21 mouse cellular contexts compared by ENCODE assay signal in genomic region chr12:77155626-77156025, GRCm38 (mm10).
"Had no signal": no experiment of that assay in that cellular context is flagged by ENCODE, and none has a peak within 500 bp of the region (broad histone marks: within the 10 kb centered on the region; RNA-seq: fewer than 3 reads in every experiment).

No protein-coding gene starts in this region.

- H3K27me3 ChIP-seq: limb, embryonic 13.5 days; liver, embryonic 12.5 days; liver, embryonic 15.5 days; lung, embryonic 15.5 days; megakaryocyte, embryonic 14.5 days had no signal

- H3K4me2 ChIP-seq: limb, embryonic 13.5 days; liver, embryonic 12.5 days; liver, embryonic 15.5 days; lung, embryonic 15.5 days had no signal

- DNase-seq: kidney, adult 2 months; kidney, postnatal 25 days; layer of hippocampus, adult 9-11 months; liver; lung, adult 18-20 months; lung, postnatal 10 days; lung, postnatal 36 days; midbrain, embryonic 14.5 days; retina, postnatal 1 day; right cerebral cortex, postnatal 25 days; thymus, adult 18-20 months; thymus, postnatal 36 days had no signal

- H3K4me1 ChIP-seq: limb, embryonic 10.5 days; limb, embryonic 13.5 days; liver, embryonic 15.5 days; lung, embryonic 15.5 days; midbrain, embryonic 10.5 days had no signal

- H3K36me3 ChIP-seq: limb, embryonic 10.5 days; limb, embryonic 13.5 days; liver, embryonic 12.5 days; liver, embryonic 15.5 days; lung, embryonic 15.5 days; midbrain, embryonic 10.5 days had no signal

- H3K9me3 ChIP-seq: limb, embryonic 10.5 days; limb, embryonic 13.5 days; liver, embryonic 12.5 days; liver, embryonic 15.5 days; lung, embryonic 15.5 days; megakaryocyte, embryonic 14.5 days; midbrain, embryonic 10.5 days had no signal

- H3K9ac ChIP-seq: limb, embryonic 13.5 days; liver, embryonic 12.5 days; liver, embryonic 15.5 days; lung, embryonic 15.5 days had no signal

- ATAC-seq: liver, embryonic 12.5 days had no signal

- H3K27ac ChIP-seq: kidney, postnatal 0 days; layer of hippocampus, adult 2 months; limb, embryonic 10.5 days; limb, embryonic 13.5 days; liver, embryonic 12.5 days; liver, embryonic 15.5 days; lung, embryonic 15.5 days; midbrain, embryonic 10.5 days had no signal

- H3K4me3 ChIP-seq: layer of hippocampus, adult 2 months; limb, embryonic 10.5 days; limb, embryonic 13.5 days; liver, embryonic 12.5 days; liver, embryonic 15.5 days; lung, embryonic 15.5 days; megakaryocyte, embryonic 14.5 days; midbrain, embryonic 10.5 days had no signal
